Mouse (Mus musculus): ENCODE measurements around the gene Wnt8b.
A peak's percentile ranks its signal among the peaks of the same experiment; 100 is the strongest.

The Wnt8b gene

DNA sequence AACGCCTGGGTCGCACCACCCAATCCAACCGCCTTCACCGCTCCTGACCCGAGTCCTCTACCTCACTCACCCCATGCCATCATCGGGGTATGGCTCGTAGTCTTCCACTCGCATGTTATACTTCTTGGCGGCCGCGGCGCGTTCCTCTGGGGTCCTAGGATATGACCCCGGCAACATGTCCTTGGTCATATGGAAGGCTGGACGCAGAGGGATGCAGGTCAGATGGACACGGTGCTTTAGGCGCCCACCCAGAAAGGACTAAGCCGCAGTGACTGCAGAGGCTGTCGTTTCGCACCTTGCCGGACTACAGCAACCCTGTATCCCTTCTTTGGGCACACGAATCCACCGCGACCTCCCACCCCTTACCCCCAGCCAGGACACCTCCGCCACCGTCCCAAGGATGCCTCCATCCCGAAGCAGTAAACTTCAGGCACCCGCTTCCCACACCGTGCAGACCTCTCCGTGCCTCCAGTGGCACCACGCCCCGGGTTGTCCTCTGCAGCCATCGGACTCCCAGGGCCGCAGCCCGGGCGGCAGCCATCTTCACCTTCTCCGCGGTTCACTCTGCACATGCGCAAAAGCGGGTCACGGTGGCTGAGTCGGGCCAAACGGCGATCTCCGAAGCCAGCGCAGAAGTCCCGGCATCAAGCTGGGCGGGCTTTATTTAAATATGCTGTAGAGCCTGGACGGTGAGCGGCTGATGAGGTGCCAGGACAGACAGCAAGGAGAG is 61.8 kb downstream of the Wnt8b start, which contains the start of gene Ndufb8:
Gene Ndufb8, minus strand, starts transcription at position 580 of the 730 bp plus-strand sequence.
- peak; percentile 96 to 98 for DNase-seq (ENCODE audit: inconsistent age in 2 of 2, low spot score in 1 of 2)

DNA sequence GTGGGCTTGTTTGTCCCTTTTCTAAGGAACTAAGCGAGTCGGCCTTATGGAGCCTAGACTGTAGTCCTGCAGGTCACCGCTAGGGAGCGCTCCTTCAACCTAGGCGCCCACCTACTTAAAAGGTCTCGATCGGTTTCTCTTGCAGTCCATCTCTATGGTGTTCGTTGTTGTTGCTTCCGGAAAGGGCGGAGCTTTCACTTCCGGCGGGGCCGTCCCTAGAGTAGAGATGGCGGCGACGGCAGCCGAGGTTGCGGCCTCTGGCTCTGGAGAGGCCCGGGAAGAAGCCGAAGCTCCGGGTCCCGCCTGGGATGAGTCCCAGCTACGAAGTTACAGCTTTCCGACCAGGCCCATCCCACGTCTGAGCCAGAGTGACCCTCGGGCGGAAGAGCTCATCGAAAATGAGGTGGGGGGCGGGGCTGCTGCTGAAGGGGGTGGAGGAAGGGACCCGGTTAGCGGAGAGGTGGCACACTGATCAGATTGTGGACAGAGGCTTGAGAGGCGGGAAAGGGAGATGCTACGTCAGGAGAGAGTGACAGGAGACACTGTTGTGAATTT is 69.5 kb downstream of the Wnt8b start, which contains the start of gene Hif1an:
Gene Hif1an, plus strand, starts transcription at position 199 of the 555 bp plus-strand sequence.
- peak; percentile 94 to 98 for DNase-seq (ENCODE audit: inconsistent age in 2 of 2, low spot score in 1 of 2)
